Mouse (Mus musculus) skeletal muscle tissue, adult 2 months (tissue): ENCODE results near the gene Trafd1.

Experiments used
- DNase-seq: peaks from one replicate; pipeline ENCODE4 v3.0.0-alpha.2; 2012; ENCODE audit warnings: low read depth, low spot score

The Trafd1 gene

DNA sequence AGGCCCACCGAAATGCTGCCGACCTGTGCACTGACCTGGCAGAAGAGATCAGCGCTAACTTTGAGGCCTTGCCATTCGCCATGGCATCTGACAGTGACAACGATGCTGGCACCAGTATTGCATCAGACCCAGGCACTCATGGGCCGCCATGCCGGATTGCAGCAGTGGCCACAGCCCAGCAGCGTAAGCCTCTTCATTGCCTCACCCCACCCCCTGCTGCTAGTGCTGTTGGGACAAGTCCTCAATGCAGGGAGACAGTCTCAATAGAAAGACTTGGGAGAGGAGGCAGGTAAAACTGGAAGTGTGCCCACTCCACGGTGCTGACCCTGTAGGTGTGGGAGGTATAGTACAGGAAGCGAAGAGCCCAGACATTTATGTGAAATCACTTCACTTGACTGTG is 53.7 kb downstream of the Trafd1 start:
- no peak for DNase-seq

DNA sequence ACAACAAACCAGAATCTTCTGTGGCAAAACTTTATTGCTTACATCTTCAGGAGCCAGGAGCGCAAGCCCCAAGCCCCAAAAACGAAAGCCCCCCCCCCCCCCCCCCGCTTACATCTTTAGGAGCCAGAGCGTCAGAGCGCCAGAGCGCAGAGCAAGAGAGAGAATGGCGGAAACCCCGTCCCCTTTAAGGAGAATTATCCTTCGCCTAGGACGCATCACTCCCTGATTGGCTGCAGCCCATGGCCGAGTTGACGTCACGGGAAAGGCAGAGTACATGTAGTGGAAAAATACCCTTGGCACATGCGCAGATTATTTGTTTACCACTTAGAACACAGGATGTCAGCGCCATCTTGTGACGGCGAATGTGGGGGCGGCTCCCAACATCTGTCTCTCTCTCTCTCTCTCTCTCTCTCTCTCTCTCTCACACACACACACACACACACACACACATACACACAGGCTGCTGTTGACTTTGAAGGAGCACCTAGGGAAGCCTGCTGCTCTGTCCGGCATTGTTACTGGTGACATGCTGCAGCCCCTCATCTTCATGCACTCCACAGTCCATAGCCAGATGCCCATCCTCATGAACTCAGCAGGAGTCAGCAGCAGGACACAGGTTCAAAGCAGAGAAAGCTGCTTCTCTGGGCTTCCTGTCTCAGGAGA is 55.1 kb downstream of the Trafd1 start:
- DNase-seq, result peak; percentile 20

DNA sequence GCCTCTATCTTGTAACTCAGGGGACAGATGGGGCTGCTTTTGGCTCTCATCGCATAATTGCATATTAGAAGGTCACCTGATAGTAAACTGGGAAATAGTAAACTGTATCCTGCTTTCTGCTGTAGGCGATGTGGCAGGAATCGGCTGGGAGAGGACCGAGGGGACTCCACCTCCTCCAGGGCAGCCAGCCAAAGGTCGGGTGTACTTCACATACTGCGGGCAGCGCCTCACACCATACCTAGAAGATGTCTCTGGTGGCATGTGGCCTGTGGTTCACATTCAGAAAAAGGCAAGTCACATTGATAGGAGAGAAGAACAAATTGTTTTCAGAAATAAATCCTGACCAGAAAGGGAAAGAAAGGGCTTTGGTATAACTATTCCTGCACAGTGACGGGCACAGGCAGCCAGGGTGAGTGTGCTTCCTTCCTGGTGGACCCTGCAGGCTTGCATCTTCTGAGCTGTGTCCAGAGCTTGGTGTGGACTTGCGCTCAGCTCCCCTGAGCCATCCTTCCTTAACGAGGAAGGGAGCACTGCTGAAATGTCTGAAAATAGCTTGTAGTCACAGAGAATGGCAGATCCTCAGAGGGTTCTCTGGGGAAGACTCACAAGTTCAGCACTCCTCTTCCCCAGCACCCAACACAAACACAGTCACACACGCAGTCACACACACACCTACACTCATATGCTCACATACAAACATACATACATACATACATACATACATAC is 55.9 kb downstream of the Trafd1 start:
- peak; percentile 40 for DNase-seq

DNA sequence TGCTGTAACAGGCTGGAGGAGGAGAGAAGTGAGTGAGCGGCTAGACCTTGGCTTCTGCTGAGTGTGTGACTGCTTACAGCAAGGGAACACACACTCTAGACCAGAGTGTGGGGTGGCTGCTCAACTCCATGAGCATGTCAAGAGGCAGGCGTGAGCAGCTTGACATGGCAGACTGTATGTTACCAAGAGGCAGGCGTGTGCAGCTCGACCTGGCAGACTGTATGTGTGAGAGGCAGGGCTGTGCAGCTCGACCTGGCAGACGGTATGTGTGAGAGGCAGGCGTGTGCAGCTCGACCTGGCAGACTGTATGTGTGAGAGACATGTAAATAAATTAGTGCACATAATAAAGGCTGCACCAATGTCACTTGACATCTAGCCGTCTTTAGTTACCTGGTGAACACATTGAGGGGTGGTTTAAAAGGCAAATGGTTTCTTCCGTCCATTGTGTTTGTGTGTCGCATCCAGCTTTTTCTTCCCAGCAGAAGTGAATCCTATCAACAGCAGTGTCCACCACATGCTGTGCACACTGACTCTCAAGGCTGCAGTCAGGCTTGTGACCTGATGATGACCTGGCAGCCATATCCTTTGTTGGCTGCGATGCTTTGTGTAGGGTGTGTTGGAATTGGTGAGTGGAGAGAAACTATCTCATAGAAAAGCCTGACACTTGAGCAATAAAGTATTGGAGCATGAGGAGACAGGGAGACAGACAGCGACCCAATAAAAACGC is 59.2 kb downstream of the Trafd1 start:
- no peak for DNase-seq
